Mouse (Mus musculus) cerebellum, adult 2 months (tissue): ENCODE data around the gene Mtss1l. TPM values are rescaled to one million over a fixed set of nuclear protein-coding genes. Genes with fewer than 3 reads are reported as not detected.

Experiments
- DNase-seq, 2 experiments: peaks; one replicate each; pipeline ENCODE4 v3.0.0; 2021
- H3K27ac ChIP-seq: fragments of 200-500 bp; 2 replicates; pipeline ENCODE4 v1.5.1; 2012; ENCODE audit warnings: low read length, control low read depth, inconsistent platforms; ENCODE audit not compliant: insufficient read depth
- H3K27me3 ChIP-seq: fragments of 200-500 bp; 2 replicates; pipeline ENCODE4 v1.6.1; 2012; ENCODE audit warnings: inconsistent platforms, mild to moderate bottlenecking, low read length, moderate library complexity; ENCODE audit not compliant: control insufficient read depth, insufficient read depth
- H3K4me1 ChIP-seq: fragments of 200-500 bp; 2 replicates; pipeline ENCODE4 v1.6.1; 2011; ENCODE audit warnings: low read length; ENCODE audit not compliant: control insufficient read depth, insufficient read depth
- H3K4me3 ChIP-seq: fragments of 200-500 bp; replicated peaks from 2 replicates; pipeline ENCODE3; 2011; ENCODE audit warnings: mild to moderate bottlenecking, low read depth, low read length, control low read depth; ENCODE audit not compliant: insufficient read depth
- CTCF ChIP-seq: fragments of 200-500 bp; IDR thresholded peaks from 2 replicates; pipeline ENCODE4 v1.5.1; 2011; ENCODE audit warnings: low read depth, mild to moderate bottlenecking, control low read depth, low read length, moderate library complexity, borderline replicate concordance; ENCODE audit not compliant: insufficient read depth
- POLR2A ChIP-seq: fragments of 200-500 bp; IDR thresholded peaks from 2 replicates; pipeline ENCODE4 v1.6.1; 2011; ENCODE audit warnings: low read length, control low read depth, borderline replicate concordance; ENCODE audit not compliant: insufficient read depth
- WGBS: fragments of 180-500 bp; shearing (Covaris S2); methylation state at CpG from one replicate; pipeline ENCODE4 v1.1.7; 2018; 5-methylcytosine and 5-hydroxymethylcytosine counted together
- polyA plus RNA-seq: library from polyadenylated mRNA; depleted of rRNA; stranded (reverse); fragments of >200 nt; gene quantifications from 2 replicates; pipeline ENCODE4 v1.2.3, GENCODE M21; 2012

The Mtss1l gene
- polyA plus RNA-seq, 1 experiment, result 257 TPM

DNA sequence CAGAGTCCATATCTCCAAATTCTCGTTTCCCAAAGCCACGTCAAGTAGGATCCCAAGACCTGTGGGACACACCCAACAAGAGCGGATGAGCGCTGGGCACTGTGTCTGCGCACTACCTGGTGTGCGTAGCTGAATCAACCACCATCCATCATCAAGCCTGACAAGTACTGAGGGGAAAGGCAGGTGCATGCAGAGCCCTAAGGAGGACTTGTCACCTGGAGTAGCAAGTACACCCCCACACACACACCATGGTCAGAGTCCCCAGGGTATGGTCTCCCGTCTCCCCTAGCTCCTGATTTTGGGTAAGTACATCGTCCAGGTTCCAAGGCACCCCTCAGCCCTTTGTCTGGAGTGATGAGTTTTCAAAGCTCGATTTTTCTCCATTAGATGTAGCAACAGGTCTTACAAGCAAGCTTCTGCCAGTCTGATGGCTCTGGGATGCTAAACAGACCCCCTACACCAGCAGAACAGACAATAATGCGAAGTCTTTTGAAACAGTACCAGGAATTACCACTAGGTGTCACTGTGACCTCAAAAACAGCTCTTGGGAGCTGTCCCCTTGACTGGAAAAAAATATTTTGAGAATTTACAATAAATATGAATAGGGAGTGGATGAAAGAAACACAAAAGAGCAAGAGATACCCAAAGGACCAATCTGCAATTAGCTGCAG lies 28.4 kb downstream of the Mtss1l start:
- Histone ChIP-seq H3K27ac (no peak overlapping the region), H3K27me3 (no peaks in the 10 kb centered on the region), H3K4me1 (no peaks in the 10 kb centered on the region), H3K4me3 (no peak overlapping the region)
- 59% methylated on average over 10 of the region's 10 CpGs for WGBS
- TF ChIP-seq POLR2A (no peak), CTCF (peak; percentile 46; the same call in 1 of the 2 replicates)
- DNase-seq, result peak in 1 of 2 experiments; percentile 29

DNA sequence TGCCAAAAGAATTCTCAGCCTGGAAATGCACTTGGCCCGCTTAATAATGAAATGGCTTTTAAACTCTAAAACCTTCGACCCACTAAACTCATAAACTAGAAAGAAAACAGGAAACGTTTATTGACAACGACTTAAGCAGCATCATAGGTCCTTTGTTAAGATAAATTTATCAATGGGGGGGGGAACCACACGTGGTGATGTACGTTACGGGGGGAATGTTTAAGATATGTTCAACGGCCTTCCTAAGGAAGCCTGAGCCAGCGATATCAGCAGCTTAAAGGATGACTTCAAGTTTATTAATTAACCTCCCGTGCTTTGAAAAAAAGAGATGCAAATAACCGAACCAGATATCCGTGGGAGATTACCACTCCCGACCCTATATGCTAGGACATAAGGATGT lies 29.0 kb downstream of the Mtss1l start:
- H3K27ac ChIP-seq, result no peak overlapping the region
- H3K4me3 ChIP-seq, result no peak overlapping the region
- 42% methylated on average over 13 of the region's 13 CpGs for WGBS
- H3K27me3 ChIP-seq, result no peaks in the 10 kb centered on the region
- no peaks in the 10 kb centered on the region for H3K4me1 ChIP-seq
- no peak for DNase-seq
- TF ChIP-seq CTCF (no peak), POLR2A (no peak)

DNA sequence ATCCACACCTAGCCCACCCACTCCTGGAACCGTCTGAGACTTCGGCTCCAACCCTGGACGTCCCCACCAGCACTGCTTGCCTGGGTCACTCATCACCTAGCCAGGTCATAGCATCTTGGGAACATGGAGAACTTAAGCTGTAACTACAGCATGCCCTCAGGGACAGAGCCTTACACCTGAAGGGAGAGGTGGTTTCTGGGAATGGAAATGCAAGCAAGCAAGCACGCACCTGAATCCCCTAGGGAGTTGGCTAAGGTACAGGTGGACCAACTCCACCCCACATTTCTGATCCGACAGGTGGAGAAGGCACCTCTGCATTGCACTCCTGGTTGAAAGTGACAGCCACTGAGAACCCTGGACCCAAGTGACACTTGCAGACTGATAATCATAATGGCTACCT lies 30.2 kb downstream of the Mtss1l start:
- no peak overlapping the region for H3K4me3 ChIP-seq
- TF ChIP-seq POLR2A (no peak), CTCF (no peak)
- 87% methylated on average over 5 of the region's 5 CpGs for WGBS

DNA sequence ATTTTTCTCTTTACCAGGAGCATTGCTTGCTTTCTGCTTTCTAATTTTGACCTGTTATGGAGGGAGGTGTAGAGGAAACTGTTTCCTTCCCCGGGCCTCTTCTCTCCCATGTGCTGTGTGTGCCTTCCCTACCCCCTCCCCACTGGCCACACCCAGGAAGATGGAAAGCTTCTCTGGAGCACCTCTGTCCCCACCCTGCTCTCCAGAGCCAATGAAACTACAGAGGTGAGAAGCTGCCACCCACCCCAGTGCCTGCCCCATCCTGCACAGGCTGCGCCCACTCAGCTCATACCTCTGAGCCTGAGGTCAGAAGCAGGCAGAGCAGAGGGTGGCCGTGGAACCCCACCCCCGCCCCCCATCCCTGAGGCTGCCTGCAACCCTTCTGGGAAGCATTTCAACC lies 33.4 kb downstream of the Mtss1l start:
- TF ChIP-seq POLR2A (no peak), CTCF (no peak)
- Histone ChIP-seq H3K27me3 (no peaks in the 10 kb centered on the region), H3K4me3 (no peak overlapping the region), H3K27ac (no peak overlapping the region), H3K4me1 (no peaks in the 10 kb centered on the region)
- DNase-seq, result no peak
- 52% methylated on average over 4 of the region's 4 CpGs for WGBS

More for the DNA sequence above, 30.2 kb downstream of the Mtss1l start:
- no peak overlapping the region for H3K27ac ChIP-seq
- no peak for DNase-seq
- H3K4me1 ChIP-seq, result no peaks in the 10 kb centered on the region
- H3K27me3 ChIP-seq, result no peaks in the 10 kb centered on the region

DNA sequence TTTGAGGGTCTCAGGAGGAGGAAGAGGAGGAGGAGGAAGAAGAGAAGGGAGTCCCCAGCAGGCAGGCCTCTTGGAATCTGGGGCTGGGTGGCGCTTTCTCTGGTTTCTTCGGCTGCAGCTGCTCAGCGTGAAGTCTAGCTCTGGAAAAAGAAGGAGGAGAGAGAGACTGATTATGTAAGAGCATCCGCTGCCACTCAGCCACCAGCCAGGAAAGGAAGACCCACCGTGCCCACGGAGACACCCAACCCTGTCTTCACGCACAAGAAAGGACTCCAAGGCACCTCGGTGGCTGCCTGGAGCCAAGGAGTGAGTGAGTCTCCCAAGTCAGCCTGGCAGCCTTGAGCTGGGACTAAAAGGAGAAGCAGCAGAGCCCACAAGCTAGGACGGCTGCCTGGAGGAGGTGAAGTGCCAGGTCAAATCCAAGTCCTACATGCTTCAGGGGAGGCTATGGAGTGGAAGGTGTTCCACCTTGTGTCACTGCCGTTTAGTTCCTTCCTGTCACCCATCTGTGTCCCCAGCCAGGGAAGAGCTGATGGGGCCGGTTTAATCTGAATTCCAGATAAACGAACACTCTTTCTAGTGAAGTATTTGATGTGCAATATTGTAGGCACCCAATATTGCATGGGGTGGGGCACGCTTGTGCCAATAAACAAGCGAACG lies 34.4 kb downstream of the Mtss1l start:
- 52% methylated on average over 15 of the region's 15 CpGs for WGBS
- Histone ChIP-seq H3K27ac (no peak overlapping the region), H3K4me3 (no peak overlapping the region), H3K4me1 (no peaks in the 10 kb centered on the region; the same call in 1 of the 2 replicates), H3K27me3 (no peaks in the 10 kb centered on the region)
- no peak for TF ChIP-seq CTCF
- no peak for TF ChIP-seq POLR2A
- peak in 1 of 2 experiments; percentile 31 for DNase-seq

DNA sequence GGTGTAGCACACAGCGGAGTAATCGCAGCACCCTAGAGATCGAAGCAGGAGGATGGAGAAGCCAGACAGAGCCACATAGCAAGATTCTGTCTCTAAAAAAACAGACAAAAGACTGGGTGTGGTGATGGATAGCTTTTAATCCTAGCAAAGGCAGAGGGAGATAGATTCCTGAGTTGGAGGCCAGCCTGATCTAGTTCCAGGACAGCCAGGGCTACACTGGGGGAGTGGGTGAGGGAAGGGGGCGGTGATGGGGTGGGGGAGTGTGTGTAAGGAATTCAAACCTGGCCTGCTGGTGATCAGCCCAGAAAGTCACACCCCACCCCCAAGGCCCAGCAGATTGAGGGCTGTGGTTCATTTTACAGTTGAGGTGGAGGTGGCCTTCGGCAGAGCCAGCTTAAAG lies 34.9 kb downstream of the Mtss1l start:
- TF ChIP-seq CTCF, result no peak
- TF ChIP-seq POLR2A, result no peak
- no peak for DNase-seq
- H3K4me1 ChIP-seq, result no peaks in the 10 kb centered on the region; the same call in 1 of the 2 replicates
- H3K27ac ChIP-seq, result no peak overlapping the region
- no peaks in the 10 kb centered on the region for H3K27me3 ChIP-seq
- 90% methylated on average over 5 of the region's 5 CpGs for WGBS
- no peak overlapping the region for H3K4me3 ChIP-seq

DNA sequence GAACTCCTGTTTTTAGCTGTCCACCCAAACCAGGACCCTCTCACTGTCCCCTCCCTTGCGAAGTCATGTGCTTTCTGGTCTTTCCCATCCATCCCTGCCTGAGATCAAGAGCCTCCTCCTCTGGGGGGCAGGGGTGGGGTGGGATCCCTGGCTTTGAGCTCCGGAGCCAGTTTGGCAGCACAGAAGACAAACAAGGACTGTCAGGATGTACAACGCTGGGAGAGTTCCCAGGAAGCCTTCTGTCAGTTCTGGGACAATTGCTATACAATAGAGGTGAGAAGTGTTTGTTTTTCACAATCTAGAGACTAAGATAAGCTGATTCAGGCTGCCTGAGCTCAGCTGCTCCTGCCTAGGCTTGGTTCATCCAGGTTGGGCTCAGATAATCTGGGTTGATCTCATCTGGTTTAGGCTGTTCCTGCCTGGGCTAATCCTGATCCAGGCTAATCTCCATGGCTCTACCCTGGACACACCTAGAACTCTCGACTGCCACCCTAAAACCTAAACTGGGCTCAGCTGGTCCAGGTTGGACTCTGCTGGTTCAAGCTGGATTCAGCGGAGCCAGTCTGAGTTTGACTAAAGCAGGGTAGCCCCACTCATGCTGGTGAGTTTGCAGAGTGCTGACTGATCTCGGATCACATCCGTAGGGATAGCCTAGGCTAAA lies 39.1 kb downstream of the Mtss1l start:
- WGBS, result 62% methylated on average over 7 of the region's 7 CpGs
- no peak for DNase-seq
- no peak for TF ChIP-seq CTCF
- no peak for TF ChIP-seq POLR2A
- Histone ChIP-seq H3K4me3 (no peak overlapping the region), H3K27me3 (no peaks in the 10 kb centered on the region), H3K27ac (no peak overlapping the region), H3K4me1 (peaks cover 5% of the 10 kb centered on the region; the same call in 1 of the 2 replicates)

DNA sequence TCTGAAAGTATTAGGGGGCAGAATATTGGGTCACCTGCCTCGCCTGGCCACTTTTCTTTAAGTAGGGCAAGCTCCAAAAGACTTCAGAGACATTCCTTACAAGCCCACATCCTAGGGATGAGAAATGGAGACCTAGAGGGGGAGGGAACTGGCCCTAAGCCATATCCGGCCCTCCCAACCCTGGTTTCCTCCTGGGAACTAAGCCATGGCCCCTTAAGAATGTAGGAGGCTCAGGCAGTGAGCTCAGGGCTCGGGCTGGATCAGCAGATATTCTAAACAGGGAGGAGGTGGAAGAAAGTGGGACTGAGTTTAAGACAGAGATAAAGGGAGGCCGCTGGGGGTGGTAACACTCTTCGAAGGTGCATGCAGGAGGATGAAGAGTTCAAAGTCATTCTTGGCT lies 39.9 kb downstream of the Mtss1l start:
- WGBS, result 60% methylated on average over 5 of the region's 5 CpGs
- DNase-seq, result no peak
- Histone ChIP-seq H3K4me1 (peaks cover 5% of the 10 kb centered on the region; the same call in 1 of the 2 replicates), H3K4me3 (no peak overlapping the region), H3K27ac (no peak overlapping the region), H3K27me3 (no peaks in the 10 kb centered on the region)
- TF ChIP-seq POLR2A (no peak), CTCF (no peak)
